Mouse (Mus musculus) lung, adult 2 months (tissue): ENCODE measurements at regions not wholly inside any gene's neighbourhood (a gene's known extent, or its start where the extent isn't known, plus 50 kb on each side); places are given as distances from the start of the nearest gene placed in this dataset.
"Not testable (repeated sequence)": the region's sequence is repeated elsewhere in the genome, so short reads cannot be mapped to it uniquely, and the experiment has no call there.

Experiments used
- CTCF ChIP-seq: fragments of 200-500 bp; IDR thresholded peaks from 2 replicates; pipeline ENCODE4 v1.5.1; 2011; ENCODE audit warnings: mild to moderate bottlenecking, low read length, control low read depth; ENCODE audit not compliant: insufficient read depth
- POLR2A ChIP-seq: fragments of 200-500 bp; IDR thresholded peaks from 2 replicates; pipeline ENCODE4 v1.6.1; 2011; ENCODE audit warnings: low read depth, mild to moderate bottlenecking, control low read depth, low read length, borderline replicate concordance; ENCODE audit errors: extremely low read depth

GRCm38 (mm10) chr13:49957993-49958681 lies 159.3 kb upstream of the Gm30302 start:
- not testable (repeated sequence) for TF ChIP-seq CTCF, POLR2A
